Mouse (Mus musculus): Measurements from ENCODE around the gene Tceanc2. TPM values are rescaled to one million over a fixed set of nuclear protein-coding genes. Genes with fewer than 3 reads are reported as not detected.

The Tceanc2 gene
- total and polyA plus RNA-seq, 2 experiments from 2014 or later = 1.6 to 13.0 TPM

DNA sequence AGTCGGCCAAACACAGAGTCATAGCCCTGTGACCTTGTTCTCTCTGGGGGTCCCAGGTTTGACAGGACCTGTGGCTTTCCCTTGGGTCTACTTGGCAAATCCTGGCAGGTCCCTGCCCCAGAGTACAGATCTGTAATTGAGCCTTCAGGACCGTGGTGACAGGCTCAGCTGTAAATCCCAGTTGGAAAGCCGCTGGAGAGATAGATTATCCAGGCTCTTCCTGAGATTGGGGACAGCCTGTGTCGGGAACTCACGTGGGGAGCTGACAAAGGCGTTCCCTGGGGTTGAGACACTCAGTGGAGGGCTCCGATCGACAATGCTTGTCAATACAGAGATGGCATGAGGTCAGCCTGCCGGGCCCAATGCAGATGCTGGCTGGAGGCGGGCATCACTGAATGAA is 52.5 kb downstream of the Tceanc2 start:
- TF ChIP-seq EP300 (IDR thresholded peaks at IDR 0.05; ENCODE audit: low read depth) = no peak
- no peak for TF ChIP-seq CTCF (IDR thresholded peaks at IDR 0.05; ENCODE audit: low read depth)
- H3K36me3 ChIP-seq (replicated peaks; ENCODE audit: control insufficient read depth, insufficient read depth, low read length) = no peaks in the 10 kb centered on the region
- H3K4me3 ChIP-seq (ENCODE audit: low read depth, low read length) = no peak overlapping the region
- peaks cover 13% of the 10 kb centered on the region; the same call in 1 of the 2 replicates for H3K27me3 ChIP-seq (ENCODE audit: control insufficient read depth, insufficient read depth, low read length)
- no peak overlapping the region for H3K9ac ChIP-seq (replicated peaks; ENCODE audit: low read depth, low read length)
- H3K27ac ChIP-seq (ENCODE audit: low read depth) = no peak overlapping the region
- WGBS = 44% methylated on average over 10 of the region's 10 CpGs
- no peaks in the 10 kb centered on the region for H3K4me1 ChIP-seq (ENCODE audit: control insufficient read depth, insufficient read depth)
- no peak for DNase-seq (ENCODE audit: low spot score)
- H3K4me2 ChIP-seq (ENCODE audit: low read depth, low read length) = no peak overlapping the region
- H3K9me3 ChIP-seq (replicated peaks; ENCODE audit: control insufficient read depth, low read length) = no peaks in the 10 kb centered on the region
- ATAC-seq (ENCODE audit: insufficient read depth, low read depth) = no peak

DNA sequence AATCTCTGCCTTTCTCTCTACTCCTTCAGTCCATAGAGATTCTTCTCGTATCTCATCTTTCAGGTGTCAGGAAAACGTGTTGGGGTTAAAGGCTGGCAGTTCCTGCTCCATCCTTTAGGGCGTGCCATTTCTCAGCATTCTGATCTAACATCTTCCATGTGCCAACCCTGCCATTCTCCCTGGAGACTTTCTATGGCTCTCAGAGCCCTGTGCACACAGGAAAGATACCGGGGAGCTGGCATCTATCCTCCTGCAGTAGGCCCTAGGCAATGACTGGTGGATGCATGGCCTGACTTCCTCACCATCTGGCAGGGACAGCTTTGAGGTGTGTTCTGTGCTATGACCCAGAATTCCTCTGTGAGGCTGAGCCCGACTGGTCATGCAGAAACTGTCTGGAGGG is 53.8 kb downstream of the Tceanc2 start:
- TF ChIP-seq EP300 (IDR thresholded peaks at IDR 0.05; ENCODE audit: low read depth) (no peak), CTCF (IDR thresholded peaks at IDR 0.05; ENCODE audit: low read depth) (no peak)
- 50% methylated on average over 5 of the region's 5 CpGs for WGBS
- Histone ChIP-seq H3K4me1 (ENCODE audit: control insufficient read depth, insufficient read depth) (no peaks in the 10 kb centered on the region), H3K4me2 (ENCODE audit: low read depth, low read length) (no peak overlapping the region), H3K9ac (replicated peaks; ENCODE audit: low read depth, low read length) (no peak overlapping the region), H3K27ac (ENCODE audit: low read depth) (no peak overlapping the region), H3K27me3 (ENCODE audit: control insufficient read depth, insufficient read depth, low read length) (peaks cover 13% of the 10 kb centered on the region; the same call in 1 of the 2 replicates), H3K4me3 (ENCODE audit: low read depth, low read length) (no peak overlapping the region), H3K36me3 (replicated peaks; ENCODE audit: control insufficient read depth, insufficient read depth, low read length) (no peaks in the 10 kb centered on the region), H3K9me3 (replicated peaks; ENCODE audit: control insufficient read depth, low read length) (no peaks in the 10 kb centered on the region)
- ATAC-seq (ENCODE audit: insufficient read depth, low read depth) (no peak), DNase-seq (ENCODE audit: low spot score) (no peak)

DNA sequence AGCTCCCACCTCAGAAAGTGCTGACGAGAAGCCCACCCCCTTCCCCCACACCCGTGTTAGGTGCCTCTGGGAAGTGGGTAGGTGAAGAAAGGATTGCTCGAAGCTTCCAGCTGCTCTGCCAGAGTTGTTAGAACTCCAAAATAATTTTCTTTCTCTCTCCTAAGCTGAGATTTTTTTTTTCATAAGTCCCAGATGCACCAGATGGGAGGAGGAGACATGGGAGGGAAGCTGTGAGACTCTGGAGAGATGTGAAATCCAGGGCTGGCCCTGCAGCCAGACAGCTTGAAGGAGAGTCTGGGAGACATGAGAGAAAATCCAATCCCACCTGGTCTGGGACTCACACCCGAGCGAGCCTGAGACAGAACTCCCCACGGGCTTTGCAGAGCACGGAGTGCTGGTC is 54.5 kb downstream of the Tceanc2 start:
- TF ChIP-seq EP300 (IDR thresholded peaks at IDR 0.05; ENCODE audit: low read depth) = no peak
- TF ChIP-seq CTCF (IDR thresholded peaks at IDR 0.05; ENCODE audit: low read depth) = no peak
- no peak for DNase-seq (ENCODE audit: low spot score)
- no peak overlapping the region for H3K4me3 ChIP-seq (ENCODE audit: low read depth, low read length)
- 49% methylated on average over 7 of the region's 7 CpGs for WGBS
- no peaks in the 10 kb centered on the region for H3K36me3 ChIP-seq (replicated peaks; ENCODE audit: control insufficient read depth, insufficient read depth, low read length)
- no peak overlapping the region for H3K27ac ChIP-seq (ENCODE audit: low read depth)
- no peak for ATAC-seq (ENCODE audit: insufficient read depth, low read depth)
- H3K4me2 ChIP-seq (ENCODE audit: low read depth, low read length) = no peak overlapping the region
- no peaks in the 10 kb centered on the region for H3K9me3 ChIP-seq (replicated peaks; ENCODE audit: control insufficient read depth, low read length)
- H3K9ac ChIP-seq (replicated peaks; ENCODE audit: low read depth, low read length) = no peak overlapping the region
- no peaks in the 10 kb centered on the region for H3K4me1 ChIP-seq (ENCODE audit: control insufficient read depth, insufficient read depth)
- peaks cover 13% of the 10 kb centered on the region; the same call in 1 of the 2 replicates for H3K27me3 ChIP-seq (ENCODE audit: control insufficient read depth, insufficient read depth, low read length)

DNA sequence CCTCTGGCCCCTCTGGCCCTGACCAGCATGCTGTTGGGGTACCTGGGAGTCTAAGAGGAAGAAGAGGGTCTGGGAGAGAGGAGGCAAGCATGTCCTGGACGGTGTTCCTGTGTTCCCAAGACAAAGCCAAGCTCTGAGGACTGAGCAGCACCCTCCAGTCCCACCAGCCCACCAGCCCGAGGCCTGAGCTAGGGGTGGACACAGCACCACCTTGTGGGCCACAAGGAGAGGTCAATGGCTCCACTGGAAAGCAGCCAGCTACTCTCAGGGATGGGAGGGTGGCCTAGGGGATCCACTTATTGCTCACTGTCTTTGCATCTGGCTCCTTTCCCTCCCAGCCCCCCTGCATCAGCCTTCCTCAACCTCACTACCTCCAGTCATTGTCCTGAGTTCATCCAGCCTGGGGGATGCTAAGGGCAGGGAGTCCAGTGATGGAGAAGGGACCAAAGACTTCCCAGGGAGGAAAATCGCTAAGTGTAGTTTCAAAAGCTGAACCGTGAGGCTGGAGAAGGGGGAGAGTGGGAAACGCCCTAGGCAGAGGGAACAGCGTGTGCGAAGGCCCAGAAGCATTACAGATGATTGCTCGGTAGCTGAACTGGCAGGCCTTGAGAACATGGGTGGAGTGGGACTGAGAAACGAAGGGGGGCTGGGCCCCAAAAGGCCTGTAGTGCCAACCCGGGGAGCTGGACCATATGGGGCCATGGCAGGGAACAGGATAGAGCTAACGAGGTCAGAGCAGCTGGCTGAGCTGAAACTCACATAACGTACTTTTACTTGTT is 57.6 kb downstream of the Tceanc2 start:
- no peak overlapping the region for H3K9ac ChIP-seq (replicated peaks; ENCODE audit: low read depth, low read length)
- no peak overlapping the region for H3K27ac ChIP-seq (ENCODE audit: low read depth)
- ATAC-seq (ENCODE audit: insufficient read depth, low read depth) (peak; percentile 40; the same call in 1 of the 2 replicates), DNase-seq (ENCODE audit: low spot score) (peak; percentile 39)
- no peak overlapping the region for H3K4me2 ChIP-seq (ENCODE audit: low read depth, low read length)
- 61% methylated on average over 12 of the region's 12 CpGs for WGBS
- H3K9me3 ChIP-seq (replicated peaks; ENCODE audit: control insufficient read depth, low read length) = no peaks in the 10 kb centered on the region
- H3K4me1 ChIP-seq (ENCODE audit: control insufficient read depth, insufficient read depth) = no peaks in the 10 kb centered on the region
- no peaks in the 10 kb centered on the region for H3K36me3 ChIP-seq (replicated peaks; ENCODE audit: control insufficient read depth, insufficient read depth, low read length)
- no peak overlapping the region for H3K4me3 ChIP-seq (ENCODE audit: low read depth, low read length)
- peaks cover 13% of the 10 kb centered on the region; the same call in 1 of the 2 replicates for H3K27me3 ChIP-seq (ENCODE audit: control insufficient read depth, insufficient read depth, low read length)
- no peak for TF ChIP-seq EP300 (IDR thresholded peaks at IDR 0.05; ENCODE audit: low read depth)
- TF ChIP-seq CTCF (IDR thresholded peaks at IDR 0.05; ENCODE audit: low read depth) = peak; percentile 67

DNA sequence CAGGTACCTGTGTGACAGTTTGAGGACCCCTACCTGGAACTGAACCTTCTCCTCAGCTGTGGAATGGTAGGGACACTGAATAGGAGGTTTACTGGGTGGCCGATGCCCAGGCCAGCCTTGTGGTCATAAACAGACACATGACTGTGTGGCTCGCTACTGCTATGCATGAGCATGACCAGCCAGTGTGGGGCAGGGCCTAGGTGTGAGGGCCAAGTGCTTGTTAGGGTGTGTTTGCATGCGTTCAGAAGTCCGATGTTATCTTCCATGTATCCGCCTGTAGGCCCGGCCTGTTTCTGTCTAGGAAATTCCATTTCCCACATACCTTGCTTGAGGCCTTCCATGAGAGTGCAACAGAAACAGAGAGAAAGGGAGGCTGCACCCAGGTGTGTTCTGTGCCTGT is 58.2 kb downstream of the Tceanc2 start:
- H3K4me1 ChIP-seq (ENCODE audit: control insufficient read depth, insufficient read depth) = no peaks in the 10 kb centered on the region
- H3K27ac ChIP-seq (ENCODE audit: low read depth) = no peak overlapping the region
- H3K4me2 ChIP-seq (ENCODE audit: low read depth, low read length) = no peak overlapping the region
- H3K4me3 ChIP-seq (ENCODE audit: low read depth, low read length) = no peak overlapping the region
- TF ChIP-seq CTCF (IDR thresholded peaks at IDR 0.05; ENCODE audit: low read depth) = no peak
- TF ChIP-seq EP300 (IDR thresholded peaks at IDR 0.05; ENCODE audit: low read depth) = no peak
- no peaks in the 10 kb centered on the region for H3K9me3 ChIP-seq (replicated peaks; ENCODE audit: control insufficient read depth, low read length)
- peaks cover 8% of the 10 kb centered on the region; the same call in 1 of the 2 replicates for H3K27me3 ChIP-seq (ENCODE audit: control insufficient read depth, insufficient read depth, low read length)
- ATAC-seq (ENCODE audit: insufficient read depth, low read depth) = no peak
- no peaks in the 10 kb centered on the region for H3K36me3 ChIP-seq (replicated peaks; ENCODE audit: control insufficient read depth, insufficient read depth, low read length)
- H3K9ac ChIP-seq (replicated peaks; ENCODE audit: low read depth, low read length) = no peak overlapping the region
- 76% methylated on average over 6 of the region's 6 CpGs for WGBS
- DNase-seq (ENCODE audit: low spot score) = no peak

Data from heart, postnatal 0 days (tissue).